ENCODE assay signal across 8 mouse cellular contexts in the genomic region with DNA sequence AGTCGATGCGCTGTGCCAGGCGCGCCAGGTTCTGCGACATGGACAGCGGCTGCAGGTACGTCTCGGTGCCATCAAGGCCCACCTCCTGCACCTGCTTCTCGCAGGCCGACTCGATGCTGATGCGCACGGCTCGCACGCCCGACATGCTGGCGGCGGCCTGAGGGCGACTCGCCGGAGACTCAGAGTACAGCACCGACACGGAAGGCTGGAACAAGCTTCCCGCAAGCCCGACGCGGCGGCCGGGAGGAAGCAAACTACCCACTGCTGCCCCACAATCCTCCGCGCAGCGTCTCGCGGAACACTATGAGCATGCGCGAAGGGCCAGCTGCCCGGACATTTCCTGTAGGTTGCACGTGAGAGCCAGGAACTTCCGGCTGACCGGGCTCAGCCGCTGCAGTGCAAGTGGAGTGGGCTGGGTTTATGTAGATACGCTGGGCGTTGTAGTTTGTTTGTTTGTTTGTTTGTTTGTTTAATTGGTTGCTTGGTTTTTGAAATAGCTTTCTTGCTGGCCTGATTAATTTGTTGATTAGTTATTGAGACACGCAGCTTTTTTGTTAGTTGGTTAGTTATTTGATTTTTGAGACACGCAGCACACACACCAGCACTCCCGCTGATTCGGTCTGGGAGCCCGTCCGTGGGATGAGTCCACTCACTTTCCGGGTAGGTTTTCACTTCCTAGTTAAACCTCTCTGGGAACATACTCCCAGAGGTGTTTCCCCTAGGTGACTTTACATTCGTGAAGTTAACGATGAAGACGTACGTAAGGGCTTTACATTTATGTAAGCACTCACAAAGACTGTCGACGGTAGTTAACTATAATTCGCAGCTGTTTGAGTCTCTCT. TPM values are rescaled to one million over a fixed set of nuclear protein-coding genes. Genes with fewer than 3 reads are reported as not detected.
DNase-seq lines count a peak whose midpoint lies in the region; ATAC-seq lines count a peak whose summit lies in the region.

A gene (minus strand): TSS at position 283 of the 842 bp plus-strand sequence.

- peak; percentile 90 for ATAC-seq in heart, embryonic 13.5 days (ENCODE audit: extremely low read depth, insufficient number of reproducible peaks, low FRiP score, low TSS enrichment)
- peak; percentile 96 for ATAC-seq in liver, embryonic 12.5 days
- ATAC-seq in stomach, embryonic 15.5 days (ENCODE audit: insufficient read depth, low FRiP score, low read depth) = peak; percentile 97

- H3K9ac ChIP-seq in heart, embryonic 13.5 days = peak within 1 kb of the TSS; percentile 93
- H3K9ac ChIP-seq in liver, embryonic 12.5 days = peak within 1 kb of the TSS; percentile 96
- H3K9ac ChIP-seq in stomach, embryonic 15.5 days = peak within 1 kb of the TSS; percentile 92

- H3K27ac ChIP-seq in brown adipose tissue, adult 24 weeks (replicated peaks; ENCODE audit: low read depth, low read length) = peak within 1 kb of the TSS; percentile 72
- H3K27ac ChIP-seq in heart, embryonic 13.5 days (replicated peaks) = peak within 1 kb of the TSS; percentile 77
- peak within 1 kb of the TSS; percentile 91 for H3K27ac ChIP-seq in liver, embryonic 12.5 days
- H3K27ac ChIP-seq in stomach, embryonic 15.5 days = peak within 1 kb of the TSS; percentile 93

- H3K27me3 ChIP-seq in heart, embryonic 13.5 days (replicated peaks) = no peaks in the 10 kb centered on the region
- no peaks in the 10 kb centered on the region for H3K27me3 ChIP-seq in liver, embryonic 12.5 days (replicated peaks)
- no peaks in the 10 kb centered on the region for H3K27me3 ChIP-seq in stomach, embryonic 15.5 days (replicated peaks)

- peaks cover 27% of the 10 kb centered on the region for H3K36me3 ChIP-seq in heart, embryonic 13.5 days
- peaks cover 31% of the 10 kb centered on the region for H3K36me3 ChIP-seq in liver, embryonic 12.5 days
- peaks cover 7% of the 10 kb centered on the region for H3K36me3 ChIP-seq in stomach, embryonic 15.5 days

- 2% methylated on average over 57 of the region's 57 CpGs for WGBS in heart, embryonic 13.5 days
- 1% methylated on average over 57 of the region's 57 CpGs for WGBS in liver, embryonic 12.5 days (ENCODE audit: insufficient replicate concordance)
- under 1% methylated on average over 57 of the region's 57 CpGs for WGBS in stomach, embryonic 15.5 days

- H3K4me3 ChIP-seq in brown adipose tissue, adult 24 weeks (ENCODE audit: insufficient read depth, low read depth, low read length) = peak within 1 kb of the TSS; percentile 89
- H3K4me3 ChIP-seq in heart, embryonic 13.5 days = peak within 1 kb of the TSS; percentile 75
- H3K4me3 ChIP-seq in liver, embryonic 12.5 days = peak within 1 kb of the TSS; percentile 95
- H3K4me3 ChIP-seq in stomach, embryonic 15.5 days (replicated peaks) = peak within 1 kb of the TSS; percentile 95

- no peaks in the 10 kb centered on the region for H3K9me3 ChIP-seq in heart, embryonic 13.5 days
- H3K9me3 ChIP-seq in liver, embryonic 12.5 days (replicated peaks) = no peaks in the 10 kb centered on the region
- no peaks in the 10 kb centered on the region for H3K9me3 ChIP-seq in stomach, embryonic 15.5 days

- H3K4me2 ChIP-seq in heart, embryonic 13.5 days = peak within 1 kb of the TSS; percentile 86
- peak within 1 kb of the TSS; percentile 82 for H3K4me2 ChIP-seq in liver, embryonic 12.5 days
- peak within 1 kb of the TSS; percentile 73 for H3K4me2 ChIP-seq in stomach, embryonic 15.5 days

- H3K4me1 ChIP-seq in brown adipose tissue, adult 24 weeks (ENCODE audit: control insufficient read depth, insufficient read depth, insufficient read length, low read length) = peaks cover 2% of the 10 kb centered on the region; the same call in 1 of the 2 replicates
- H3K4me1 ChIP-seq in heart, embryonic 13.5 days = peaks cover 24% of the 10 kb centered on the region
- peaks cover 32% of the 10 kb centered on the region for H3K4me1 ChIP-seq in liver, embryonic 12.5 days
- peaks cover 7% of the 10 kb centered on the region for H3K4me1 ChIP-seq in stomach, embryonic 15.5 days

- peak; percentile 95 for DNase-seq in CD4-positive, CD25-positive, alpha-beta regulatory T cell, adult 2 months (ENCODE audit: low read depth, low spot score)
- DNase-seq in fat pad, adult 2 months (ENCODE audit: extremely low read depth, low read depth, low spot score) = peak; percentile 45
- peak; percentile 96 for DNase-seq in kidney, postnatal 10 days
- peak; percentile 89 to 91 for DNase-seq in natural killer cell, adult 2 months (ENCODE audit: low spot score in 2 of 2)

RNA-seq across cellular contexts. Expression of the gene that starts here (rescaled TPM):
- 25.8 and 28.0 TPM in 2 replicates for polyA plus RNA-seq in brown adipose tissue, adult 24 weeks (2012; ENCODE audit: insufficient read depth, insufficient read length, missing spikeins)
- 20.6 and 21.1 TPM in 2 replicates for polyA plus RNA-seq in heart, embryonic 13.5 days (2015; fragmentation: Nextera tagmentation; extraction: Ambion mirVana)
- polyA plus RNA-seq in liver, embryonic 12.5 days (2016; fragmentation: Nextera tagmentation; extraction: Ambion mirVana) = 28.0 and 29.2 TPM in 2 replicates
- polyA plus RNA-seq in stomach, embryonic 15.5 days (2015; fragmentation: Nextera tagmentation; extraction: Ambion mirVana) = 31.9 and 33.5 TPM in 2 replicates

Comparison
In these comparisons a context has a peak if more than half of its experiments do, and no peak if none do; other contexts are left out.
1. Peak in every context shown above with its lines: DNase-seq, ATAC-seq, H3K4me3 ChIP-seq and H3K27ac ChIP-seq.
2. DNase-seq: peak in every context shown above with its lines; median percentile 96 in kidney, postnatal 10 days; 95 in CD4-positive, CD25-positive, alpha-beta regulatory T cell, adult 2 months; 90 in natural killer cell, adult 2 months; 45 in fat pad, adult 2 months.